Mouse (Mus musculus) testis, adult 2 months (tissue): ENCODE data around the gene Galnt2.
A peak's percentile ranks its signal among the peaks of the same experiment; 100 is the strongest.

Source experiments
- CTCF ChIP-seq: fragments of 200-500 bp; IDR thresholded peaks from 2 replicates; pipeline ENCODE4 v1.5.1; 2012; ENCODE audit warnings: low read depth, mild to moderate bottlenecking, inconsistent platforms, low read length, moderate library complexity; ENCODE audit not compliant: control insufficient read depth, insufficient read depth, insufficient replicate concordance
- POLR2A ChIP-seq: fragments of 200-500 bp; IDR thresholded peaks from 2 replicates; pipeline ENCODE4 v1.6.1; 2012; ENCODE audit warnings: low read depth, mild to moderate bottlenecking, inconsistent platforms, low read length, moderate library complexity; ENCODE audit not compliant: control insufficient read depth

- TF ChIP-seq CTCF = peak; percentile 89
- no peak for TF ChIP-seq POLR2A
Measured at GRCm38 (mm10) chr8:124349663-124350062, 118.5 kb downstream of the Galnt2 start.
